Mouse (Mus musculus) embryonic facial prominence, embryonic 13.5 days (tissue): ENCODE data around the gene Acacb. TPM values are rescaled to one million over a fixed set of nuclear protein-coding genes. Genes with fewer than 3 reads are reported as not detected.

Source experiments
- ATAC-seq: fragments of 200-750 bp; cut with Nextera tagmentation; 2 replicates; pipeline ENCODE4 v1.8.0; 2017; ENCODE audit warnings: low read depth; ENCODE audit not compliant: insufficient number of reproducible peaks, insufficient read depth, low FRiP score, low TSS enrichment
- H3K27ac ChIP-seq: fragments of 300-500 bp; sonication (generic); 2 replicates; pipeline ENCODE4 v1.5.1; 2015; ENCODE audit warnings: moderate library complexity, mild to moderate bottlenecking, inconsistent platforms
- H3K27me3 ChIP-seq: fragments of 300-500 bp; sonication (generic); 2 replicates; pipeline ENCODE4 v1.6.1; 2015; ENCODE audit warnings: mild to moderate bottlenecking, inconsistent platforms
- H3K36me3 ChIP-seq: fragments of 300-500 bp; sonication (generic); 2 replicates; pipeline ENCODE4 v1.6.1; 2015; ENCODE audit warnings: mild to moderate bottlenecking, inconsistent platforms
- H3K4me1 ChIP-seq: fragments of 300-500 bp; sonication (generic); 2 replicates; pipeline ENCODE4 v1.6.1; 2015; ENCODE audit warnings: inconsistent platforms
- H3K4me2 ChIP-seq: fragments of 300-500 bp; sonication (generic); 2 replicates; pipeline ENCODE4 v1.6.1; 2015; ENCODE audit warnings: moderate library complexity, mild to moderate bottlenecking, inconsistent platforms
- H3K4me3 ChIP-seq: fragments of 300-500 bp; sonication (generic); 2 replicates; pipeline ENCODE4 v1.5.1; 2015; ENCODE audit warnings: mild to moderate bottlenecking, inconsistent platforms
- H3K9ac ChIP-seq: fragments of 300-500 bp; sonication (generic); 2 replicates; pipeline ENCODE4 v1.6.1; 2015; ENCODE audit warnings: mild to moderate bottlenecking, inconsistent platforms
- H3K9me3 ChIP-seq: fragments of 300-500 bp; sonication (generic); 2 replicates; pipeline ENCODE4 v1.6.1; 2016; ENCODE audit warnings: inconsistent platforms
- WGBS: fragments of 180-500 bp; shearing (Covaris S2); methylation state at CpG from one replicate; pipeline ENCODE4 v1.1.7; 2015; ENCODE audit warnings: mixed read lengths; 5-methylcytosine and 5-hydroxymethylcytosine counted together
- polyA plus RNA-seq: library from polyadenylated mRNA; unstranded; fragments of >200 nt; fragmentation: Nextera tagmentation; extraction: Ambion mirVana; gene quantifications from 2 replicates; pipeline ENCODE4 v1.2.1, GENCODE M21; 2015

The Acacb gene
- 2.7 and 3.6 TPM in 2 replicates for polyA plus RNA-seq

GRCm38 (mm10) chr5:114146028-114146888 is at the start of gene Acacb:
Gene Acacb (plus strand): TSS chr5:114146535.
- no peak for ATAC-seq
- Histone ChIP-seq H3K27me3 (no peaks in the 10 kb centered on the region), H3K4me1 (peaks cover 9% of the 10 kb centered on the region), H3K4me2 (no peak within 1 kb of the TSS), H3K4me3 (no peak within 1 kb of the TSS), H3K27ac (no peak within 1 kb of the TSS), H3K9me3 (peaks cover 3% of the 10 kb centered on the region; the same call in 1 of the 2 replicates), H3K36me3 (no peaks in the 10 kb centered on the region), H3K9ac (peak within 1 kb of the TSS; percentile 16; the same call in 1 of the 2 replicates)
- WGBS = 36% methylated on average over 19 of the region's 19 CpGs

- Histone ChIP-seq H3K27ac (peak overlapping the region; percentile 18; the same call in 1 of the 2 replicates), H3K4me2 (peak overlapping the region; percentile 97), H3K4me1 (peaks cover 13% of the 10 kb centered on the region), H3K36me3 (peaks cover 26% of the 10 kb centered on the region), H3K9me3 (no peaks in the 10 kb centered on the region), H3K9ac (peak overlapping the region; percentile 96), H3K4me3 (peak overlapping the region; percentile 97), H3K27me3 (no peaks in the 10 kb centered on the region)
- ATAC-seq = peak; percentile 74
- WGBS = 8% methylated on average over 37 of the region's 37 CpGs
These were observed 46.5 kb upstream of the Acacb start for GRCm38 (mm10) chr5:114099709-114100389.

- H3K4me2 ChIP-seq = peak overlapping the region; percentile 97
- H3K4me1 ChIP-seq = peaks cover 13% of the 10 kb centered on the region
- H3K27ac ChIP-seq = peak overlapping the region; percentile 18; the same call in 1 of the 2 replicates
- H3K36me3 ChIP-seq = peaks cover 33% of the 10 kb centered on the region
- WGBS = 4% methylated on average over 50 of the region's 64 CpGs
- no peak for ATAC-seq
- no peaks in the 10 kb centered on the region for H3K27me3 ChIP-seq
- H3K4me3 ChIP-seq = peak overlapping the region; percentile 97
- no peaks in the 10 kb centered on the region for H3K9me3 ChIP-seq
- peak overlapping the region; percentile 96 for H3K9ac ChIP-seq
These were observed 45.8 kb upstream of the Acacb start for GRCm38 (mm10) chr5:114100390-114101099.

- ATAC-seq = no peak
- H3K4me3 ChIP-seq = no peak overlapping the region
- H3K4me1 ChIP-seq = peaks cover 13% of the 10 kb centered on the region
- no peak overlapping the region for H3K4me2 ChIP-seq
- peaks cover 46% of the 10 kb centered on the region for H3K36me3 ChIP-seq
- no peak overlapping the region for H3K9ac ChIP-seq
- H3K27me3 ChIP-seq = no peaks in the 10 kb centered on the region
- WGBS = 84% methylated on average over 4 of the region's 4 CpGs
- H3K9me3 ChIP-seq = no peaks in the 10 kb centered on the region
- no peak overlapping the region for H3K27ac ChIP-seq
These were observed 44.5 kb upstream of the Acacb start for GRCm38 (mm10) chr5:114101873-114102272.

- Histone ChIP-seq H3K9ac (no peak overlapping the region), H3K36me3 (peaks cover 54% of the 10 kb centered on the region), H3K4me3 (no peak overlapping the region), H3K27ac (no peak overlapping the region), H3K9me3 (no peaks in the 10 kb centered on the region), H3K4me2 (no peak overlapping the region), H3K4me1 (peaks cover 13% of the 10 kb centered on the region), H3K27me3 (no peaks in the 10 kb centered on the region)
- WGBS = 76% methylated on average over 1 of the region's 1 CpGs
- ATAC-seq = no peak
These were observed 43.5 kb upstream of the Acacb start for GRCm38 (mm10) chr5:114102807-114103206.

- no peak overlapping the region for H3K4me2 ChIP-seq
- peaks cover 2% of the 10 kb centered on the region for H3K4me1 ChIP-seq
- H3K4me3 ChIP-seq = no peak overlapping the region
- H3K27me3 ChIP-seq = no peaks in the 10 kb centered on the region
- no peak overlapping the region for H3K9ac ChIP-seq
- no peak overlapping the region for H3K27ac ChIP-seq
- 93% methylated on average over 13 of the region's 16 CpGs for WGBS
- H3K36me3 ChIP-seq = peaks cover 90% of the 10 kb centered on the region
- H3K9me3 ChIP-seq = no peaks in the 10 kb centered on the region
- no peak for ATAC-seq
These were observed 39.9 kb upstream of the Acacb start for GRCm38 (mm10) chr5:114106391-114106935.

GRCm38 (mm10) chr5:114113334-114113733 is 33.0 kb upstream of the Acacb start:
- no peak overlapping the region for H3K27ac ChIP-seq
- peaks cover 94% of the 10 kb centered on the region for H3K36me3 ChIP-seq
- H3K27me3 ChIP-seq = no peaks in the 10 kb centered on the region
- no peak overlapping the region for H3K4me2 ChIP-seq
- WGBS = 83% methylated on average over 6 of the region's 6 CpGs
- no peak overlapping the region for H3K9ac ChIP-seq
- no peaks in the 10 kb centered on the region for H3K9me3 ChIP-seq
- no peak overlapping the region for H3K4me3 ChIP-seq
- ATAC-seq = no peak
- H3K4me1 ChIP-seq = no peaks in the 10 kb centered on the region

- peaks cover 94% of the 10 kb centered on the region for H3K36me3 ChIP-seq
- WGBS = 80% methylated on average over 5 of the region's 5 CpGs
These were observed 31.3 kb upstream of the Acacb start for GRCm38 (mm10) chr5:114115030-114115429.

GRCm38 (mm10) chr5:114116586-114116985 is 29.7 kb upstream of the Acacb start:
- Histone ChIP-seq H3K4me1 (no peaks in the 10 kb centered on the region), H3K27me3 (no peaks in the 10 kb centered on the region), H3K36me3 (peaks cover 94% of the 10 kb centered on the region), H3K9me3 (no peaks in the 10 kb centered on the region), H3K9ac (no peak overlapping the region), H3K27ac (no peak overlapping the region), H3K4me3 (no peak overlapping the region), H3K4me2 (no peak overlapping the region)
- no peak for ATAC-seq
- WGBS = 90% methylated on average over 7 of the region's 7 CpGs

More at GRCm38 (mm10) chr5:114115030-114115429, 31.3 kb upstream of the Acacb start:
- ATAC-seq = no peak
- no peaks in the 10 kb centered on the region for H3K9me3 ChIP-seq
- no peak overlapping the region for H3K9ac ChIP-seq
- no peaks in the 10 kb centered on the region for H3K4me1 ChIP-seq
- H3K4me2 ChIP-seq = no peak overlapping the region
- no peak overlapping the region for H3K4me3 ChIP-seq
- no peaks in the 10 kb centered on the region for H3K27me3 ChIP-seq
- no peak overlapping the region for H3K27ac ChIP-seq

- Histone ChIP-seq H3K36me3 (peaks cover 93% of the 10 kb centered on the region), H3K27me3 (no peaks in the 10 kb centered on the region)
- 84% methylated on average over 4 of the region's 4 CpGs for WGBS
These were observed 26.5 kb upstream of the Acacb start for GRCm38 (mm10) chr5:114119806-114120205.

GRCm38 (mm10) chr5:114126008-114126407 is 20.3 kb upstream of the Acacb start:
- H3K4me2 ChIP-seq = no peak overlapping the region
- H3K4me3 ChIP-seq = no peak overlapping the region
- H3K36me3 ChIP-seq = peaks cover 47% of the 10 kb centered on the region
- H3K27me3 ChIP-seq = no peaks in the 10 kb centered on the region
- no peak for ATAC-seq
- no peaks in the 10 kb centered on the region for H3K9me3 ChIP-seq
- peaks cover 13% of the 10 kb centered on the region for H3K4me1 ChIP-seq
- H3K9ac ChIP-seq = no peak overlapping the region
- no peak overlapping the region for H3K27ac ChIP-seq
- WGBS = 89% methylated on average over 3 of the region's 3 CpGs

More at GRCm38 (mm10) chr5:114119806-114120205, 26.5 kb upstream of the Acacb start:
- H3K9me3 ChIP-seq = no peaks in the 10 kb centered on the region
- no peaks in the 10 kb centered on the region for H3K4me1 ChIP-seq
- ATAC-seq = no peak
- no peak overlapping the region for H3K27ac ChIP-seq
- no peak overlapping the region for H3K9ac ChIP-seq
- H3K4me3 ChIP-seq = no peak overlapping the region
- no peak overlapping the region for H3K4me2 ChIP-seq
